Mouse (Mus musculus): ENCODE results near the gene Fam3c.
A peak's percentile ranks its signal among the peaks of the same experiment; 100 is the strongest.
"Not testable (repeated sequence)": the region's sequence is repeated elsewhere in the genome, so short reads cannot be mapped to it uniquely, and the experiment has no call there.

The Fam3c gene

DNA sequence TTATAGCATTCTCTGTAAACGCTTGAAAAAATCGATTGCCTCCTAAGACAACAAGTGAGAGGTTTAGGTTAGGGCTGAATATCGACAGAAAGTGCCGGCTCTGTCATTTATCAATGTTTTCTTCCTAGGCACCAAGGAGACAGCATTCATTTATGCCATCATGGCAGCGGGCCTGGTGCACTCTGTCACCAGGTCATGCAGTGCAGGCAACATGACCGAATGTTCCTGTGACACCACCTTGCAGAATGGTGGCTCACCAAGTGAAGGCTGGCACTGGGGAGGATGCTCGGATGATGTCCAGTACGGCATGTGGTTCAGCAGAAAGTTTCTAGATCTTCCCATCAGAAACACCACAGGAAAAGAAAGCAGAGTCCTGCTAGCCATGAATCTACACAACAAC is 65.3 kb downstream of the Fam3c start:
- no peak for DNase-seq (ENCODE audit: low read depth)

DNA sequence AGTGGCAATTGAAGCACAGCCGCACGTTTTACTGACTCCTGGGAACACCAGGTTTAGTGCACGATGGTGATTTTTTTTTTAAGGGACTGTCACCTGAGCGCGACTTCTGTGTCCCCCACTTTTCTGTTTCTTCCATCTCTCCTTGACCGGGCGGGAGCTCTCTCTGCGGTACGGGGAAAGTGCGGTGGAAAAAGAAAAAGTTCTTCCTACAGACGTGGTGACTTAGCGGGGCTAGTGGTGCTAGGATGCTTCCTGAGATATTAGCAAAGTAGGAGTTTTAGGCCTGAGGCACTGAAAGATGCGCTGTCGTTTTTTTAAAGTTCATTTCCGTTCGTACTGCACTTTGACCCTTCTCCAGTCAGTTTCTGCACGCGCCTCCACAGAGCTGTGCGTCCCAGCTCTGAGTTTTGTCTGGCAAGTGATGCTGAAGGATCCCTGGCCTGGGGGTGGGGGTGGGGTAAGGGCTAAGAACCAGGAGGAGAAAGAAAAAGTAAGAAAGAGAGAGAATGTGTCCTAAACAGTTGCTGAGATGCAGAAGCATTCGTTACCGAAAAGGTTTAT is 66.5 kb downstream of the Fam3c start:
- DNase-seq (ENCODE audit: low read depth) = no peak

DNA sequence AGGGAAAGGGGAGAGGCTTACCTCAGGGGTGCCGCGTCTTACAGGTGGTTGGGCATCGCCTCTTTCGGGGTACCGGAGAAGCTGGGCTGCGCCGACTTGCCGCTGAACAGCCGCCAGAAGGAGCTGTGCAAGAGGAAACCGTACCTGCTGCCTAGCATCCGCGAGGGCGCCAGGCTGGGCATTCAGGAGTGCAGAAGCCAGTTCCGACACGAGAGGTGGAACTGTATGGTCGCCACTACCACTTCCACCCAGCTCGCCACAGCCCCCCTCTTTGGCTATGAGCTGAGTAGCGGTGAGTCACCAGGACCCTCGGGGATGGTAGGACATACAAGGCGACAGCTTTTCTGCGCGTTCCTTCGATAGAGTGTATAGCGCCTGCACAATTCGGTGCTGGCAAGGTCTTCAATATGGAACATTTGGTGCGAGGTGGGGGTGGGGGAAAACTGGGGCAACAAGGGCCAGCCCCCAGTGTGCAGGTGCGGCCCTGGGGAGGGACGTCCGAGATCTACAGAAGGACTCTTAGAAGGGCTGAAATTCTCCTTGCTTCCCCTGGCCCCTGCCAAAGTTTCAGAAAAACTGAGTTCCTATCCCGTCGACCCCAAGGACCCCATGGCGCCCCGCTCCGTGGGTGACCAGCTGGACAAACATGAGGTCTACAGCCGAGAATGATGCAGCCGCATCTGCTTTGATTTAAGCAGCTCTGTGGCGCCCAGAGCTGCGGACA is 67.1 kb downstream of the Fam3c start:
- DNase-seq (ENCODE audit: low read depth) = peak; percentile 49

DNA sequence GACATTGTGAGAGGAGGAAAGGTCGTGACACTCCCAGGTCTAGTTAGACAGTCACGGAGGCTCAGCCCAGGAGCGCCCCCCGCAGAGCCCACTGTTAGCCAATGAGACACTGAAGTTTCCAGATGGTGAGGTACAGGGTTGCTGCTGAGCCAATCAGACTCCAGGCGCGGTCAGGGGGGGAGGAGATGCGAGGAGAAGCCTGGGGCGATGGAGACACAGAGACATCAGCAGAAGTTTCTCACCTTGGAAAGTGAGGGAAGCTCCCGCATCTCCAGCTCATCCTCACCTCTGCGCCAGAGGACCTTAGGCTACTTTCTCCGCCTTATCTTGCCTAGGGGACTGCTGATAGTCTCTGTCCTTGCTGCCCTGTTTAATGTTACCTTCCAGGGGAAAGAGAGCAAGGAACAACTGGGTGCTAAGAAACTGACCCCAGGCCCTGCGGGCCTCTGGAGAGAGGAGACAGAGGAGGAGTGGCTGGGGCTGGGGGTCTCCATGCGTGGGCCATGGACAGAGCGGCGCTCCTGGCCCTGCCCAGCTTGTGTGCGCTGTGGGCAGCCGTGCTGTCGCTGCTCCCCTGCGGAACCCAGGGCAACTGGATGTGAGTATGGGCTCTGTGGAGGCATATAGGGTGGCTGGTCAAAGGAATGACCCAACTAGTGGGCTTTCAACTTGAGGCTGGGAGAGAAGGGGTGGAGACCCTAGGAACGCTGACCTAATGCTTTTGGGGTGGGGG is 67.9 kb downstream of the Fam3c start, which contains the start of gene Wnt16:
Gene Wnt16 (plus strand): TSS at position 224 of the 733 bp plus-strand sequence.
- DNase-seq (ENCODE audit: low read depth) = no peak

DNA sequence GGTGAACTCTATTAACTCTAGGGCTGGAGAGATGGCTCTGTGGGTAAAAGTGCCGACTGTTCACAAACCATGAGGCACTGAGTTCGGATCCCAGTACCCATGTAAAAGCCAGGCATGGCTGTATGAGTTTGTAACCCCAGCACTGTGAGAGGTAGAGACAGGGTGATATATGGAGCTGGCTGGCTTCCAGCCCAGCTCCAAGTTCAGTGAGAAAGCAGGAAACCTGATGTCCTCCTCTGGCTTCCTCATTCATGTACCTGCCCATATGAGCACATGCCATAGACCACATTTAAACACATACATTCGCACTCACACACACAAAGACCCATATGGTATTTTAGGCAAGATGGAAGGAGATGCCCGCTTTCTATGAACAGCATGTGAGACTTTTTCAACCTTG is 73.6 kb downstream of the Fam3c start:
- no peak for DNase-seq (ENCODE audit: low read depth)

DNA sequence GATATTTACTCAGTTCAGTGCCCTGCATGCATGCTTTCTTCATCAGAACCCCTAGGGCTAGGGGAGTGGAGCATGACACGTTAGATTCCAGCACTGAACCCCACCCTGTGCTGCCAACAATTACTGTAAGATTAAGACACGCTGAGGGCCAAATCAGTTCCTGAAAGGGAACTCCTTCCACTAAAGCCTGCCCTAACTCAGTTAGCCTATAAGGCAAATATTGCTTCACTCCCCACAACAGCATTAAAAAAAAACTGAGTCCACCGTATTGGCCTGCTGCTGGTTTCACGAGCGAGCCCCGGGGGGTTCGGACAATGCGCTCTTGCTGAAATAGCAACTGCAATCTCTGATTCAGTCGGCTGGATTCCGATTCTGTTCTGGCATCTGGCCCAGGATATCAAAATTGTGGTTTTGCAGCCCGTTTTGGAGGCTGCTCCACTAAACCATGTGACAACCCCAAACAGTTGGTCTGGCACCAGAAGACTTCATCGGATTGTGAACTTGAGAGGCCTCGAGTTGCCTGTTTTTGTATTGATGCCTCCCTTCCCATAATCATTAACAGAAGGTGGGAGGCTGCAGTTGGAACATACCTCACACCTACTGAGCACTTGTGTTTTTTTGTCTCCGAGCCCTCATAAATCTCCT is 75.7 kb downstream of the Fam3c start:
- no peak for DNase-seq (ENCODE audit: low read depth)

DNA sequence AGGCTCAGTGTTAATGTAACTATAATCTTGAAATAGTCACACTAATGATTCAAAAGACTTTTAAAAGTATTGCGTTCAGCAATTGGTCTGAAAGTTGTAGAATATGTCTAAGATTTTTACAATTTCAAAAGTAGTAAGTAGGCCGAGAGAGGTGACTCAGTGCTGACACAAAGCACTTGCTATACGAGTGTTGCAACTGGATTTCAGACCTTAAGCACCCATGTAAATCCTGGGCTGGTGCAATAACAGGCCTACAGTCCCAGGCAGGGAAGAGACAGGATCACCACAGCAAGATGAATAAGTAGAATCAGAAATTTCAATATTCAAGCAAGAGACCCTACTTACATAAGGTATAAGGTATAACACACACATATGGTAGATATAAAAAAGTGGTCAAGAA is 78.1 kb downstream of the Fam3c start:
- no peak for DNase-seq (ENCODE audit: low read depth)

DNA sequence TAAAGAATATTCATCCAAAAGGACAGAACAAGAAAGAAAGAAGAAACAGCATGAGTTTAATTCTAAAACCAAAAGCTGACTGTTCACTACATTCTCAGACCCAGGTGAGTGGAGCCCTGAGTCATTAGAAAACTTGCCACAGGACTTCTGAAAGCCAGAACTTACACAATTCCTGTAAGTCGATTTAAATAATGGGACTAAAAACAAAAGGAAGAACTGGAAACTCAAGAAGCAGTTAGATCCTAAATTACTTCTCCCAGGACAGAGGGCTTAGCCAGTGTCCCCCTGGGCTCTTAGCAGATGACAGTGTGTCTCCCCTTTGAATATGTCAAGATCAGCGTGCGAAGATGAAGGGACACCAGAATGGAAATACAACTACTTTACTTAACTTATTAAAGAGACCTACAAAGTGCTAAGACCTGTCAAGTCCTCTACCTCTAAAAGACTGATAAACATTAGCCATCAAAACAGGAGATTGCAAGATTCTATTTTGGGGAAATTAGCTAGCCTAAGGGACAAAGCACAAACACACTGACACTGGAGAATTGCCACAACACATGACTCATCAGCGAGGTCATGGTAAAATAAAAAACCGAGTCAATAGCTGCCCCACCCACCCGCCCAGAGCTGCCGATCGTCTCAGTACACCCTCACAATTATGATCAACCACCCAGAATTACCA is 86.1 kb downstream of the Fam3c start:
- no peak for DNase-seq (ENCODE audit: low read depth)

DNA sequence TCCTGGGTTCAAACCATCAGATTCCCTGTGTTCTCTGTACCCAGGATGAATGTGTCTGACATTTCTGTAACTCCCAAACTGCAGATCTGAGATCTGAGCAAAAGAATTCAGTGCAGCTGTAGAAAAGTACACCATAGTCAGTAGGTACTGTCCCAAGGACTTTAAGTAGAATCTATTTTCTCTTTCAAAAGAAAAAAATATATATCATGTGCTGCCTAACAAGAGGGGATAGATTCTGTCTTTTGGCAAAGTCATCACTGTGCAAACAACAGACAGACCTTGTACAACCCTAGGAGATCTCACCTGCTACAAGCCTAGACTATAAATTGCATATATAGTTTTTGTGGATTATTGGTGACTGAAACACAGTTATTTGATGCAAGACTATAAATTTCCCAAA is 87.4 kb downstream of the Fam3c start:
- no peak for DNase-seq (ENCODE audit: low read depth)

DNA sequence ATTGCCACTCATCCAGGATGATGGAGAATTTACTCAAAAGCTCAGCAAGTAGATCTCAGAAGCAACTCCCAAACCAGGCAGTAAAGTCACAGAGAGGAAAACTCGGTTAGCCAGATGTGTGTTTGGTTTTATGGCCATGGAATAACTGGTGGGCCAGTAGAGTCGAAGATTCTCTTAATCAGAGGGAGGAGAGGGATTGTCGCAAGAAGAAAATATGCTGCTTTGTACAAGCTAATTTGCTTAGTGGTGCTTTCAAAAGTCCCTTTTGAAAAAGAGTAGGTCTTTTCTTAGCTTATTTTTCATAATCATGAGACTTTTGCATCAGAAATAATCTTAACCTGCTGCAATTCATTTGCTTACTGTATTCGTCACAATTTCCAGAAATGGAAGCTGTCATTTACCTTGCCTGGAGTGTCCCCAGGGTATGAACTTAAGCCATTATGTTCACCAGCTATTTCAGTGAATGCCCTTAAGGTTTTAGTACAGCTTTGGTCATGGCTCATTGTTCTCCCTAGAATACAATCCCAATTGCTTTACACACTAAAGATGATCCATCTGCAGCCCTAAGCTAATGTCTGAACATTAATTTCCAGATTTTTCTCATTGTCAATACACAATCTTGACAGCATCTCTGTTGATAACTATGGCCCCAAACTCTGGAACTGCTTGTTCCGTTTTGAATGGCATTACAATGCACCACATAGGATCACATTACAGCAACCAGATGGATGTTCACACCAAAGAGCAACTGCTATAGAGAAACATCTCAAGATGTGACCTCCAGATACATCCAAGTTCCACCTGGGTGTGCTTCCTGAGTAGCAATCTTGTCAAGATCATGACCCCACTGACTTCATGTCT is 88.0 kb downstream of the Fam3c start:
- no peak for DNase-seq (ENCODE audit: low read depth)

DNA sequence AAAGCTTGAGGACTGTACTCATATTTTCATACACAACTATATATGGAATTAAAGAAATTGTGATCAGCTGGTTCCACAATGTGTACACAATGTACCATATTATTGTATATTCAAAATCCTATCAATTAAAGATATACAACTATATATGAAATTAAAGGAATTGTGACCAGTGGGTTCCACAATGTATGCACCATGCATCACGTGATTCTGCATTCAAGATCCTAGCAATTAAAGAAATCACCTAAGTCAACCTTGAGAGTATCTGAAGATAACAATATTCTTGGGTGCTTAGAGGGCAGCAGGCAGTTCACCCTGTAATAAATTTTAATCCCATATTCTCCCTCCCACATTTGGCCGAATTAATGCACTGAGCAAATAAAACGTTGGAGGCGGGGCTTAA is 90.0 kb downstream of the Fam3c start:
- DNase-seq (ENCODE audit: low read depth) = no peak

DNA sequence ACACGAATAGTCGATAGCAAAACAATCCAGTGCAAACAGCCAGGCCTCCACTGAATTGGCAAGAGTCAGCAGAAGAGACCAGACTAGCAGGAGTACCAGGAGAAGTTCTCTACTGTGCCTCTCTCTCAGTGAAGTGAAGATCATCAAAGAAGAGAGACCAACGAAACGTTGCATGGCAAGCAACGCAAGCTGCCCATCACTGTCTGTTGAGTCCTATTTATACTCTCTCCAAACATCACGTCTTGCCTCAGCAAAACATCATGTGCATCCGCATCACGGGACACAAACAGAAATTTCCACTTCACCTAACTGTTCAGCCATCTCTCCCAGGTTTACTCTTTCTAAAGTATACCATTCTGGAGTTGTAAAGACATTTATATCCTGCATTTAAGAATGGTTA is 91.9 kb downstream of the Fam3c start:
- DNase-seq (ENCODE audit: low read depth) = not testable (repeated sequence)

DNA sequence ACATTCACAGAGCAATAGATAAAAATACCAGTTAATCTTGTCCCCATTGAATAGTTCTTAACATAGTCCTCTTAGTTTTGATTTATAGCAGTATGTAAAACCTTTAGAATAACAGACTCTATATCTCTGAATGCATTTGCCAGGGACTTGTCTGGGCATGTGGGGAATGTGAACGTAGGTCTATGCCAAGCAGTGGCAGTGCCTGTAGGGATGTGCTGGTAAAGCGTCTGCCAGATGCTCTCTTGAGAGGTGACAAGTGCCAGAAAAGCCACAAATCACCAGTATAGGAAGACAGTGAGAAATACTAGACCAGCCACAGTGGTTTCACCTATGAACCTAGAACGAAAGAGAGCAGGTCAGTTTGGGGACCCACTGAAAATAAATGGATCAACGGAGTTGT is 93.5 kb downstream of the Fam3c start:
- DNase-seq (ENCODE audit: low read depth) = no peak

DNA sequence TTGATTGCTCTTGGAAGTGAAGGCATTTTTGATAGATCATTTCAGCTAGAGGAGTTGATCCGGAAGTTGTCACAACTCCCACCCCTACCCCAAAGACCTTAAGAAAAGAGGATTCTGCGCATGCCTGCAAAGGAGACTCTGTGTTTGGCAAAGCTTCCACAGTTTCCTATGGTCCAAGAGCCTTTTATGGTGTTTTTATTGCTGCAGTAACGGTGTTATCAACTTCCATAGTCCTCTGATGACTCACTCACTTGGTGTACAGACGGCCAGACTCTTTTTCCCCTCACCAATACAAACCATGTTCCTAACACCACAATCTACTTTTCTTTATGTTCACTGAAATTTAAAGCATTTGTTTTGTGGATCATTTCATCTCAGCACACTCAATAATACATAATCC is 97.3 kb downstream of the Fam3c start:
- DNase-seq (ENCODE audit: low read depth) = no peak
